Mouse (Mus musculus): ENCODE data around the gene Trpm3.

DNA sequence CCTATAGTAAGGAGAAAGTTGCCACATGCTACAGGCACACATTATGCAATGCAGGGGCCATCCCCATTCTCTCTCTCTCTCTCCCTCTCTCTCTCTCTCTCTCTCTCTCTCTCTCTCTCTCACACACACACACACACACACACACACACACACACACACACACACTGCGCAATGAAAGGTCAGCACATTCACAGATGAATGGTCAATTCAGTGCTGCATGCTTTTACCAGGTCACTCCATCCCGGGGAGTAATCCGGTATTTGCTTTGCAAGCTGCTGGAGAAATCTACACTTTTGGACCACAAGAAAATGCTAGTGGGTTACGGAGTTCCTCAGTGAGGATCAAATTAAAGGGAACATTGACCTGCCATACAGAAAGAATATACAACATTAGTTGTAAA lies 537.4 kb downstream of the Trpm3 start:
- no peak for TF ChIP-seq CTCF (IDR thresholded peaks at IDR 0.05; ENCODE audit: control insufficient read depth, insufficient read depth, insufficient replicate concordance, low read depth, low read length)
- no peak for TF ChIP-seq POLR2A (IDR thresholded peaks at IDR 0.05; ENCODE audit: control insufficient read depth, low read depth, low read length)
